Mouse (Mus musculus) kidney, postnatal 0 days (tissue): ENCODE data around the gene Tbc1d20. TPM values are rescaled to one million over a fixed set of nuclear protein-coding genes. Genes with fewer than 3 reads are reported as not detected.

Experiments
- ATAC-seq: fragments of 200-750 bp; cut with Nextera tagmentation; replicated peaks from 2 replicates; pipeline ENCODE4 v1.8.0; 2017; ENCODE audit warnings: low read depth, moderate number of reproducible peaks, moderate TSS enrichment, moderate library complexity; ENCODE audit not compliant: low FRiP score
- DNase-seq: peaks from one replicate; pipeline ENCODE4 v3.0.0-alpha.2; 2016; ENCODE audit warnings: low spot score
- H3K27ac ChIP-seq: fragments of 300-500 bp; sonication (generic); 2 replicates; pipeline ENCODE4 v1.5.1; 2014; ENCODE audit warnings: mild to moderate bottlenecking
- H3K27me3 ChIP-seq: fragments of 300-500 bp; sonication (generic); 2 replicates; pipeline ENCODE4 v1.6.1; 2014; ENCODE audit warnings: low read length, mixed read lengths; ENCODE audit not compliant: insufficient read depth
- H3K36me3 ChIP-seq: fragments of 300-500 bp; sonication (generic); 2 replicates; pipeline ENCODE4 v1.6.1; 2014; ENCODE audit warnings: low read length, mixed read lengths; ENCODE audit not compliant: insufficient read depth
- H3K4me1 ChIP-seq: fragments of 300-500 bp; sonication (generic); replicated peaks from 2 replicates; pipeline ENCODE4 v1.6.1; 2014; ENCODE audit warnings: antibody characterized with exemption, low read length, mixed read lengths; ENCODE audit not compliant: insufficient read depth
- H3K4me2 ChIP-seq: fragments of 300-500 bp; sonication (generic); 2 replicates; pipeline ENCODE4 v1.6.1; 2014; ENCODE audit warnings: mild to moderate bottlenecking, low read length, moderate library complexity, mixed read lengths
- H3K4me3 ChIP-seq: fragments of 300-500 bp; sonication (generic); replicated peaks from 2 replicates; pipeline ENCODE4 v1.5.1; 2014; ENCODE audit warnings: low read depth, low read length
- H3K9ac ChIP-seq: fragments of 300-500 bp; sonication (generic); 2 replicates; pipeline ENCODE4 v1.6.1; 2014; ENCODE audit warnings: low read depth, low read length
- H3K9me3 ChIP-seq: fragments of 300-500 bp; sonication (generic); replicated peaks from 2 replicates; pipeline ENCODE4 v1.6.1; 2016; ENCODE audit warnings: low read length, inconsistent platforms, mixed read lengths
- CTCF ChIP-seq: IDR thresholded peaks from 2 replicates; pipeline ENCODE4 v1.5.1; 2016; ENCODE audit warnings: antibody characterized with exemption, low read depth, mild to moderate bottlenecking, moderate library complexity
- WGBS: fragments of 180-500 bp; shearing (Covaris S2); extraction: QIAGEN DNeasy Blood & Tissue Kit; methylation state at CpG from one replicate; pipeline ENCODE4 v1.1.7; 2014; 5-methylcytosine and 5-hydroxymethylcytosine counted together
- polyA plus RNA-seq: library from polyadenylated mRNA; unstranded; fragments of >200 nt; fragmentation: Nextera tagmentation; extraction: Ambion mirVana; gene quantifications from 2 replicates; pipeline ENCODE4 v1.2.1, GENCODE M21; 2015

Tbc1d20 gene
- polyA plus RNA-seq, 1 experiment from 2014 or later, result 30.4 TPM

DNA sequence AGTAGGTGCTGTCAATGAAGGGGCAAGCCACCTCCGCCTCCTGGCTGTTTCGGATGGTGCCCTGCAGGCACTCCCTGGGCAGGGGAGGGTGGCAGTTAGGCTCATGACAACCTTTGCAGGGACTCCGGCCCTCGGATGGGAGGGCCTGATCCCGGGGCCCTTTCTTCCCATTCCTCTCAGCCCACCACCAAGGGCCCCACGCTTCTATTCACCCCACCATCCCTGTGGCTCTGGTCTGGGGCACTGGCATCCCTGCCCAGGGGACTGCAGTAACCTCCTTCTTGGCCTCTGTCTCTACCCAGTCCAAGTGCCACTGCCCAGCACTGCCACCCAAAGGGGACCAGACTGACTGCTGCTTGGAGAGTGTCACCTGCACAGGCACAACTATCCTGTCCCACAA, 28.6 kb downstream of the Tbc1d20 start:
- no peak overlapping the region for H3K4me2 ChIP-seq
- DNase-seq (no peak), ATAC-seq (no peak)
- peaks cover 66% of the 10 kb centered on the region for H3K36me3 ChIP-seq
- no peaks in the 10 kb centered on the region for H3K27me3 ChIP-seq
- WGBS, result 95% methylated on average over 6 of the region's 6 CpGs
- no peaks in the 10 kb centered on the region for H3K4me1 ChIP-seq
- H3K9ac ChIP-seq, result no peak overlapping the region
- H3K4me3 ChIP-seq, result no peak overlapping the region
- no peak for TF ChIP-seq CTCF
- no peaks in the 10 kb centered on the region for H3K9me3 ChIP-seq
- H3K27ac ChIP-seq, result no peak overlapping the region

DNA sequence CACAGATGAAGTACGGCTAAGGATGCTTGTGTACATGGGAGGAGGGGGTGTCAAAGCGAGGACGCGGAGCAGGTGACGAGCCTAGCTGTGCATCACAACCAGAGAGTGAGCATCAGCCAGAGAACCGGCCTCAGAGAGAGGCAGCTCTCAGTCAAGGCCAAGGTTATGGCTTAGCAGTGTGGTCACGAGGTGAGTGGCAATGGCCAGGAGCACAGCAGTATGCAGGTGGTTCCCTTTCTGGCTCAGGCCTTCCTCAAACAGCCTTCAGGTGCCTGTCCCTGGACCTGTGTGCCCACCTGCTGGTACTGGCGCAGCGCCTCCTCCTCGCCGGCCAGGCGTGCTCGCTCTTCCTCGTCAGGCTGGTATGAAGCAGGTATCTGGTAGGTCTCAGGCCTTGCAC, 30.3 kb downstream of the Tbc1d20 start:
- peaks cover 58% of the 10 kb centered on the region for H3K36me3 ChIP-seq
- TF ChIP-seq CTCF, result no peak
- H3K27me3 ChIP-seq, result no peaks in the 10 kb centered on the region
- no peak overlapping the region for H3K9ac ChIP-seq
- no peak overlapping the region for H3K4me2 ChIP-seq
- H3K27ac ChIP-seq, result no peak overlapping the region
- 93% methylated on average over 14 of the region's 14 CpGs for WGBS
- no peak for ATAC-seq
- DNase-seq, result no peak
- H3K4me3 ChIP-seq, result no peak overlapping the region
- H3K4me1 ChIP-seq, result no peaks in the 10 kb centered on the region
- H3K9me3 ChIP-seq, result no peaks in the 10 kb centered on the region

DNA sequence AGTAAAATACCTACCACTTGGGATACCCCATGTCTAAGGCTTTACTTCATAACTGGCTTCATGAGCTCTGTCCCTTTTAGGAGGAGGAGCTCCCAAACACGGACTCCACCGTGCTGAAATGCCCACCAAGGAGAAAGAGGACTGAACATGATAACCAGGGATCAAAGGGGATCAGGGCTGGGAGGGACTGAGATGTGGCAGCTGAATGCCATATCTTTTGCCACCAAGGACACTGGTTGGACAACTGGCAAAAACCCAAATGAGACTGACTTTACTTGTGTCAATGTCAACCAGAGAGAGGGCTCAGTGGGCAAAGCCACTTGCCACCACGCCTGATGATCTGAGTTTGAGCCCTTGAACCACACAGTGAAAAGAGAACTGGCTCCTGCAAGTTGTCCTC, 31.2 kb downstream of the Tbc1d20 start:
- Histone ChIP-seq H3K27ac (no peak overlapping the region), H3K9me3 (no peaks in the 10 kb centered on the region), H3K4me2 (no peak overlapping the region), H3K27me3 (no peaks in the 10 kb centered on the region), H3K9ac (no peak overlapping the region), H3K4me3 (no peak overlapping the region), H3K4me1 (no peaks in the 10 kb centered on the region), H3K36me3 (peaks cover 62% of the 10 kb centered on the region)
- DNase-seq (no peak), ATAC-seq (no peak)
- WGBS, result 93% methylated on average over 3 of the region's 3 CpGs
- TF ChIP-seq CTCF, result no peak

DNA sequence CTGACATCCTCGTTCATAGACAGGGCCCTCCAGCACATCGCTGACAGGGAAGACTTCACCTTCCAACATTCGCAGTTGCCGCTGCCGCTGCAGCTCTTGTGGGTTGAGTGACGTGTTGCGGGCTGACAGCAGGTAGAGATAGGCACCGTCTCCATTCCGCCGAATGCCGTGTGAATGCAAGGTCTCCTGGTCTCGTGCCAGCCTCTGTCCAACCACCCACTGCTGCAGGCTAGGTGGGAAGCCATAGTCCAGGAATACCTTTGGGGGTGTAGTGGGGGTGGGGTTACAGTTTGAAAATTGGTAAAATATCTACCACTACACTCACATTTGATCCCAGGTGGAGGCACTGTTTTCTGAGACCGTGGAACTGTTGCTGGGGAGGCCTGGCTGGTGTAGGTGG, 32.5 kb downstream of the Tbc1d20 start:
- H3K4me2 ChIP-seq, result no peak overlapping the region
- ATAC-seq, result no peak
- no peaks in the 10 kb centered on the region for H3K9me3 ChIP-seq
- H3K4me3 ChIP-seq, result no peak overlapping the region
- no peaks in the 10 kb centered on the region for H3K27me3 ChIP-seq
- DNase-seq, result no peak
- 93% methylated on average over 13 of the region's 13 CpGs for WGBS
- H3K27ac ChIP-seq, result no peak overlapping the region
- peaks cover 49% of the 10 kb centered on the region for H3K36me3 ChIP-seq
- peaks cover 7% of the 10 kb centered on the region; the same call in 1 of the 2 replicates for H3K4me1 ChIP-seq
- no peak for TF ChIP-seq CTCF
- no peak overlapping the region for H3K9ac ChIP-seq

DNA sequence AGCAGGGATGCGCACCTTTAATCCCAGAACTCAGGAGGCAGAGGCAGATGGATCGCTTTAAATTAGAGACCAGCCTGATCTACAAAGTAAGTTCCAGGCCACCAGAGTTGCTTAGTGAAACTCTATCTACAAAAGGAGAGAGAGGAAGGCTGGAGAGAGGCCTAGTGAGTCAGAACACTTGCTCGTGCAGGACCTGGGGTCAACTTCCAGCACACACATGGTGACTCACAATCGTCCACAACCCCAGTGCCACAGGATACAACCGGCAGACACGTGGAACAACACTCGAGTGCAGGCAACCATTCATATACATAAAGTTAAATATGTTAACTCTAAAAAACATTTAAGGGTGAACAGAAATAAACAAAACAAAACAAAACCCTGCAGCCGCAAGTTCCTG, 33.0 kb downstream of the Tbc1d20 start:
- TF ChIP-seq CTCF, result no peak
- Histone ChIP-seq H3K36me3 (peaks cover 48% of the 10 kb centered on the region), H3K4me2 (no peak overlapping the region), H3K27ac (no peak overlapping the region), H3K27me3 (no peaks in the 10 kb centered on the region), H3K9ac (no peak overlapping the region), H3K4me3 (no peak overlapping the region), H3K9me3 (no peaks in the 10 kb centered on the region), H3K4me1 (peaks cover 9% of the 10 kb centered on the region; the same call in 1 of the 2 replicates)
- ATAC-seq (no peak), DNase-seq (no peak)
- WGBS, result 79% methylated on average over 8 of the region's 8 CpGs

DNA sequence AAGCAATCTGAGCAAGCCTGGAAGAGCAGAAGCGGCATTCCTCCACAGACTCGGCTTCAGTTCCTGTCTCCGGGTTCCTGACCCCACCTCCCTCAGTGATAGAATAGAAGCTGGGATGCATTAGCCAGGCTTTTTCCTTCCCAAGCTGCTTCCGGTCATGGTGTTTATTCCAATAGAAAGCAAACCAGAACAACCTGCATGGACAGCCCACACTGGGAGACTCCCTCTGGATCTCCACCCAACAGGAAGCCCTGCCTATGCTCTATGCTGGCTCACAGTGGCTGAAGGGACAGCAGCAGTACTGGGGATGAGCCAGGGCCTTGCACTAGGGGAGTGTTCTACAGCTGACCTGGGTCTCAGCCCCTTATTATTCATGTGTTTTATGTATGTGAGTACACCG, 34.4 kb downstream of the Tbc1d20 start:
- Histone ChIP-seq H3K4me2 (no peak overlapping the region), H3K4me3 (no peak overlapping the region), H3K9ac (no peak overlapping the region), H3K4me1 (peaks cover 11% of the 10 kb centered on the region; the same call in 1 of the 2 replicates), H3K36me3 (peaks cover 36% of the 10 kb centered on the region), H3K27me3 (no peaks in the 10 kb centered on the region), H3K27ac (no peak overlapping the region), H3K9me3 (no peaks in the 10 kb centered on the region)
- DNase-seq (peak; percentile 10), ATAC-seq (no peak)
- WGBS, result 56% methylated on average over 5 of the region's 5 CpGs
- TF ChIP-seq CTCF, result no peak

DNA sequence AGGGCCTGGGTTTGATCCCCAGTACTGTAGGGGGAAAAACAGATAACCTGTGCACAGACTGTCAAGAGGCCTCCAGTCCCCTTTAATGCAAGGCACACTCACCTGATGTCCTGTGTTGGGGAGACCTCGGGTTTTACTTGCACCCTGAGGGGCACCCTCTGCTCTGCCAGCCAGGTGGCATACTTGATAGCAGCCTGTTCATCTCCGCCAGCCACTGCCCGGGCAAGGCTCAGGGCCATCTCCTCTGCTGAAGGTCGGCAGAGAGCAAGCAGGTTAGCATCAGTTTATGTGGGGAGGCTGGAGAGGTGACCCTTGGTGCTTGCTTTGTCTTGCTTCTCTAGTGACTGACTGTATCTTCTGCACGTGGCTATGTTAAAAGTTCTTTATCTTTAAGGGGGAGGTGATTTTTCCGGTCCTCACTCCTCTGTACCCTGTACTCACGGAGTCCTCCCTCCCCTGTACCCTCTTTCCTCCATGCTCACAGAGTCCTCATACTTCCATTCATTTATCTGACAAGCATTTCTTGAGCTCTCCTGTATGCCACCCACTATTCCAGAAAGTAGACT, 37.3 kb downstream of the Tbc1d20 start:
- Histone ChIP-seq H3K27me3 (no peaks in the 10 kb centered on the region), H3K4me1 (peaks cover 11% of the 10 kb centered on the region; the same call in 1 of the 2 replicates), H3K9me3 (no peaks in the 10 kb centered on the region), H3K36me3 (0 out of 2 replicates have a peak, but pooled peaks cover 14% of the 10 kb centered on the region), H3K4me2 (peak overlapping the region; percentile 69), H3K4me3 (peak overlapping the region; percentile 63), H3K27ac (no peak overlapping the region), H3K9ac (peak overlapping the region; percentile 83; the same call in 1 of the 2 replicates)
- 55% methylated on average over 7 of the region's 7 CpGs for whole genome bisulfite sequencing
- DNase-seq, result no peak
- ATAC-seq, result no peak
- no peak for TF ChIP-seq CTCF
